Mouse (Mus musculus) liver, embryonic 13.5 days (tissue): ENCODE results near the gene Gm29106. TPM values are rescaled to one million over a fixed set of nuclear protein-coding genes. Genes with fewer than 3 reads are reported as not detected.
"Not testable (repeated sequence)": the region's sequence is repeated elsewhere in the genome, so short reads cannot be mapped to it uniquely, and the experiment has no call there.

Experiments used
- ATAC-seq: fragments of 200-750 bp; cut with Nextera tagmentation; 2 replicates; pipeline ENCODE4 v1.8.0; 2017; ENCODE audit warnings: low read depth, mild to moderate bottlenecking, moderate number of reproducible peaks, moderate library complexity
- DNase-seq: peaks from one replicate; pipeline ENCODE4 v3.0.0; 2022
- H3K27ac ChIP-seq: fragments of 300-500 bp; sonication (generic); 2 replicates; pipeline ENCODE4 v1.5.1; 2015; ENCODE audit warnings: moderate library complexity, mild to moderate bottlenecking, inconsistent platforms
- H3K27me3 ChIP-seq: fragments of 300-500 bp; sonication (generic); 2 replicates; pipeline ENCODE4 v1.6.1; 2015; ENCODE audit warnings: mild to moderate bottlenecking, inconsistent platforms
- H3K36me3 ChIP-seq: fragments of 300-500 bp; sonication (generic); 2 replicates; pipeline ENCODE4 v1.6.1; 2015; ENCODE audit warnings: mild to moderate bottlenecking, inconsistent platforms
- H3K4me1 ChIP-seq: fragments of 300-500 bp; sonication (generic); replicated peaks from 2 replicates; pipeline ENCODE4 v1.6.1; 2015; ENCODE audit warnings: inconsistent platforms
- H3K4me2 ChIP-seq: fragments of 300-500 bp; sonication (generic); 2 replicates; pipeline ENCODE4 v1.6.1; 2015; ENCODE audit warnings: inconsistent platforms, mild to moderate bottlenecking, moderate library complexity
- H3K4me3 ChIP-seq: fragments of 300-500 bp; sonication (generic); replicated peaks from 2 replicates; pipeline ENCODE4 v1.5.1; 2015; ENCODE audit warnings: mild to moderate bottlenecking, inconsistent platforms
- H3K9ac ChIP-seq: fragments of 300-500 bp; sonication (generic); 2 replicates; pipeline ENCODE4 v1.6.1; 2015; ENCODE audit warnings: mild to moderate bottlenecking, inconsistent platforms
- H3K9me3 ChIP-seq: fragments of 300-500 bp; sonication (generic); replicated peaks from 2 replicates; pipeline ENCODE4 v1.6.1; 2016; ENCODE audit warnings: inconsistent platforms
- WGBS: fragments of 180-500 bp; shearing (Covaris S2); methylation state at CpG from one replicate; pipeline ENCODE4 v1.1.7; 2015; ENCODE audit not compliant: insufficient replicate concordance; 5-methylcytosine and 5-hydroxymethylcytosine counted together
- polyA plus RNA-seq: library from polyadenylated mRNA; unstranded; fragments of >200 nt; fragmentation: Nextera tagmentation; extraction: Ambion mirVana; gene quantifications from 2 replicates; pipeline ENCODE4 v1.2.1, GENCODE M21; 2015

Gene Gm29106
- polyA plus RNA-seq: 0.02 and 0.03 TPM in 2 replicates

DNA sequence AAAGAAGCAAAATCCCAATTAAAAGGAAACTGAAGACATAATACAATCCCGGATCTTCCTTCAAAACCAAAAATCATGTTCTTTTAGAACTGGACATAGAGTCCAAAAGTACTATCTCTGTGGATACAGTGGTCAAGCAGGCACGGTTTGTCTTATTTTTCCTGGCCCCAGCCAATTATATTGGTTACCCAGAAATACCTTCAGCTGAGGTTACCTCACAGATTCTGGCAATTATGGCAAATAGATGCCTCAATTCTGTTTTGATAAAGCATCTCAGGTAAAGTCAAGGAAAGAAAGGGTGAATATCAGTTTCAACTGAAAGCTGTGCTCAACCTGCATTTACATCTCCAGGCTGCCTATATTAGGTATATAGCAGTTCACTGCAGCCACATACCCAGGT lies at the start of gene Gm29106:
Gene Gm29106, plus strand, starts transcription at position 301 of the 400 bp plus-strand sequence.
- not testable (repeated sequence) for H3K4me3 ChIP-seq, H3K9ac ChIP-seq, H3K27me3 ChIP-seq, H3K36me3 ChIP-seq, H3K9me3 ChIP-seq, H3K27ac ChIP-seq, DNase-seq, H3K4me1 ChIP-seq, H3K4me2 ChIP-seq, ATAC-seq
- 42% methylated on average over 2 of the region's 2 CpGs for WGBS

DNA sequence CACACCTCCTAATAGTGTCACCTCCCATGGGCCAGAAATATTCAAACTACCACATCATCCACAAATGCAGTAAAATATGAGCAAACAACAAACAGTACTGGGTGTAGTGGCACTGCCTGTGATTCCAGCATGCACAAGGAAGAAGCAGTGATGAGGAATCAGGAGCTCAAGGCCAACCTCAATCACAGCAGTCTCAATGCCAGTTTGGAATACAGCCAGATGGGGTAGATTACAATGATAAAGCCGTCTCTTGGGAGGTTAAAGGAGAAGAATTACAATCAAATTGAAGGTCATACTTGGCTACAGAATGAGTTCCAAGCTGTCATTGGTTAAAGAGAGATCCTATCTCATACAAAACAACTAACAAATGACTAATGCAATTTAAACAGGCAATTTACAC lies 52.2 kb downstream of the Gm29106 start:
- no peak for DNase-seq
- no peak for ATAC-seq

DNA sequence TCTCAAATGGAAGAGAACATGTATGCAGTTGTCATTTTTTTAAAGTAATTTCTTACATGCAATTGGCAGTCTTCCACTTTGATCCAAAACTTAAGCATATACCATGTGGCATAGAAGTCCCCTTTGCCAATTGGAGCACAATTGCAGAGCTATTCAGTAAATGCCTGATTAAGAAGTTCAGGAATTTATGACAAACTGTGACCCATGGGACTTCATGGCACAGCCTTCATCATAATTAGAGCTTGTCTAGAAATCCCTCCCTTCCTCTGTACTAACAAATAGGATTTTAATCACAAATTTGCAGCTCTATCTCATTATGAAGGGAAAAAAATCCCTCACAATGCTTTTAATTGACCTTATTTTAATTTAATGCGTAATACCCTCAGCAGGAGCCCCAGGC lies 59.7 kb downstream of the Gm29106 start:
- WGBS: 56% methylated on average over 1 of the region's 1 CpGs
- no peak overlapping the region for H3K9ac ChIP-seq
- H3K9me3 ChIP-seq: no peaks in the 10 kb centered on the region
- H3K4me1 ChIP-seq: no peaks in the 10 kb centered on the region
- no peak overlapping the region for H3K4me2 ChIP-seq
- H3K27me3 ChIP-seq: no peaks in the 10 kb centered on the region
- DNase-seq (no peak), ATAC-seq (no peak)
- H3K4me3 ChIP-seq: no peak overlapping the region
- no peaks in the 10 kb centered on the region for H3K36me3 ChIP-seq
- no peak overlapping the region for H3K27ac ChIP-seq

More for the DNA sequence above, 52.2 kb downstream of the Gm29106 start:
- Histone ChIP-seq H3K27ac (no peak overlapping the region), H3K4me1 (no peaks in the 10 kb centered on the region), H3K4me3 (no peak overlapping the region), H3K36me3 (no peaks in the 10 kb centered on the region), H3K9me3 (no peaks in the 10 kb centered on the region), H3K4me2 (no peak overlapping the region), H3K27me3 (no peaks in the 10 kb centered on the region), H3K9ac (no peak overlapping the region)
- 38% methylated on average over 1 of the region's 1 CpGs for WGBS

Other genes starting within 250 kb of the Gm29106 start
- gene Gm28168, start 248.5 kb upstream of the Gm29106 start, polyA plus RNA-seq: not detected in 2 replicates
- not detected in 2 replicates for gene Gm7145, start 210.6 kb upstream of the Gm29106 start, polyA plus RNA-seq
- 201 and 248 TPM in 2 replicates for gene Tsn, start 135.2 kb downstream of the Gm29106 start, polyA plus RNA-seq
- 67.2 and 84.2 TPM in 2 replicates for gene Nifk, start 145.3 kb downstream of the Gm29106 start, polyA plus RNA-seq
- 12.1 and 13.4 TPM in 2 replicates for gene Clasp1, start 212.5 kb downstream of the Gm29106 start, polyA plus RNA-seq